Mouse (Mus musculus) thymus, adult 2 months (tissue): ENCODE data around the gene Slc9a7.

Experiments used
- CTCF ChIP-seq: fragments of 200-500 bp; IDR thresholded peaks from 2 replicates; pipeline ENCODE4 v1.5.1; 2012; ENCODE audit warnings: mild to moderate bottlenecking, control low read depth, low read length, moderate library complexity, borderline replicate concordance; ENCODE audit not compliant: control insufficient read depth, poor library complexity, insufficient read depth; ENCODE audit errors: extremely low read depth
- POLR2A ChIP-seq: fragments of 200-500 bp; IDR thresholded peaks from 2 replicates; pipeline ENCODE4 v1.6.1; 2012; ENCODE audit warnings: mild to moderate bottlenecking, low read length, control low read depth, moderate library complexity; ENCODE audit not compliant: control insufficient read depth, poor library complexity, insufficient read depth; ENCODE audit errors: extremely low read depth

GRCm38 (mm10) chrX:20161687-20162321 is 129.8 kb downstream of the Slc9a7 start:
- no peak for TF ChIP-seq POLR2A
- TF ChIP-seq CTCF = no peak
